Mouse (Mus musculus) forebrain, embryonic 13.5 days (tissue): Measurements from ENCODE around the gene Dcaf1. TPM values are rescaled to one million over a fixed set of nuclear protein-coding genes. Genes with fewer than 3 reads are reported as not detected.
A peak's percentile ranks its signal among the peaks of the same experiment; 100 is the strongest.

Experiments
- ATAC-seq: fragments of 200-750 bp; cut with Nextera tagmentation; 2 replicates; pipeline ENCODE4 v1.8.0; 2017
- H3K27ac ChIP-seq: fragments of 300-500 bp; sonication (generic); 2 replicates; pipeline ENCODE4 v1.5.1; 2015; ENCODE audit warnings: inconsistent platforms, mild to moderate bottlenecking, moderate library complexity
- H3K27me3 ChIP-seq: fragments of 300-500 bp; sonication (generic); 2 replicates; pipeline ENCODE4 v1.6.1; 2015; ENCODE audit warnings: mild to moderate bottlenecking, inconsistent platforms
- H3K36me3 ChIP-seq: fragments of 300-500 bp; sonication (generic); 2 replicates; pipeline ENCODE4 v1.6.1; 2015; ENCODE audit warnings: mild to moderate bottlenecking, inconsistent platforms; ENCODE audit not compliant: poor library complexity, severe bottlenecking
- H3K4me1 ChIP-seq: fragments of 300-500 bp; sonication (generic); 2 replicates; pipeline ENCODE4 v1.6.1; 2015; ENCODE audit warnings: inconsistent platforms
- H3K4me2 ChIP-seq: fragments of 300-500 bp; sonication (generic); 2 replicates; pipeline ENCODE4 v1.6.1; 2015; ENCODE audit warnings: inconsistent platforms, mild to moderate bottlenecking, moderate library complexity
- H3K4me3 ChIP-seq: fragments of 300-500 bp; sonication (generic); 2 replicates; pipeline ENCODE4 v1.5.1; 2015; ENCODE audit warnings: mild to moderate bottlenecking, inconsistent platforms
- H3K9ac ChIP-seq: fragments of 300-500 bp; sonication (generic); 2 replicates; pipeline ENCODE4 v1.6.1; 2015; ENCODE audit warnings: mild to moderate bottlenecking, inconsistent platforms
- H3K9me3 ChIP-seq: fragments of 300-500 bp; sonication (generic); replicated peaks from 2 replicates; pipeline ENCODE4 v1.6.1; 2016; ENCODE audit warnings: inconsistent platforms
- WGBS: fragments of 180-500 bp; shearing (Covaris S2); methylation state at CpG from one replicate; pipeline ENCODE4 v1.1.7; 2015; 5-methylcytosine and 5-hydroxymethylcytosine counted together
- polyA plus RNA-seq: library from polyadenylated mRNA; unstranded; fragments of >200 nt; fragmentation: Nextera tagmentation; extraction: Ambion mirVana; gene quantifications from 2 replicates; pipeline ENCODE4 v1.2.1, GENCODE M21; 2015

The Dcaf1 gene
- polyA plus RNA-seq, 1 experiment from 2014 or later = 20.7 TPM

DNA sequence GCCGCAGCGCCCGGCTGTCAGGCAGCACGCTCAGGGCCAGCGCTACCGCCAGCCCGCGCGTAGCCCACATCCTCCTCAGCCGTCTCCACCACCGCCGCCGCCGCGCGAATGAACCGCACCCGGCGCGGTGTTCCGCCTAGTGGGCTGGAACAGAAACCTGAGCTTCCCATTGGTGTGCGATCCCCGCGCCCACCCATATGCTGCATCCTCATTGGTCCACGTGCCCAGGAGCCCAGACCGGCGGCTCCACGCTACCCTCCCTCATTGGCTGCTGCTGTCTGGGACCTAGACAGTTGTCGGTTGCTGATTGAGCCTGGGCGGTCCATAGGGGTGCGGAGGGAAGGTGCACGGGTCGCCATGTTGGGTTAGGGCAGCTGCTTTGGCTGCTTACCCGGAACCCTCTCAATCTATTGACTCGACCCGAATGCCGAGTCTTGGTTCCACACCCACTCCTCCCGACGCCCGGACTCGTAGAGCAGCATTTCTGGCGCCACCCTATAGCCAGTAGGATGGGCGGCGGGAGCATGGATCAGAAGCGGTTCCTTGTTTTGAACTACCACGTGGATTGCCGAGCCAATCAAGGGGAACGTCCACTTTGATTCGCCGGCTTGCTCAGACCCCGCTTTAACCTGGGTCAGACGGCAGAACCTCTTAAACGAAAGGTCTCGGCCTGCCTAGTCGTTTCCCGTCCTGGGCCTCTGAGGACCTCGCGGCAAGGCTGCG lies 70.3 kb downstream of the Dcaf1 start, which contains the start of gene Manf:
Manf (minus strand) TSS at position 151 of the 723 bp plus-strand sequence.
- Histone ChIP-seq H3K4me1 (peaks cover 45% of the 10 kb centered on the region), H3K9me3 (no peaks in the 10 kb centered on the region), H3K27ac (peak within 1 kb of the TSS; percentile 94), H3K4me3 (peak within 1 kb of the TSS; percentile 92), H3K4me2 (peak within 1 kb of the TSS; percentile 81), H3K27me3 (no peaks in the 10 kb centered on the region), H3K9ac (peak within 1 kb of the TSS; percentile 96), H3K36me3 (peaks cover 51% of the 10 kb centered on the region)
- peak; percentile 99 for ATAC-seq
- WGBS = under 1% methylated on average over 59 of the region's 59 CpGs

DNA sequence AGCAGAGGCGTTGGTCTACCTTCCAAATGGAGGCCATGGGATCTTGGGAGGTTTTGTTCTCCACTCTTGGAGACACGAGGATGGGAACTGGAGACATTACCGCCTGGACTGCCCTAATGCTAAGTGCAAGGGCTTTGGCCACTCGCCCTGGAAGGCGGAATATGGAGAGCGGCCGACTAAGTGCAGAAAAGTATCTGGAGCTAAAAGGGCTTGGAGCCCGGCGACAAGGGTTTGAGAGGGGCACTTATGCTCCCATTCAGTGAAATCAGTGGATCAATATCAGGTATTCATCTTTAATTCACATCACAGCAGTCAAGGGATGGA lies 70.8 kb downstream of the Dcaf1 start:
- Histone ChIP-seq H3K4me2 (peak overlapping the region; percentile 81), H3K27ac (peak overlapping the region; percentile 94), H3K4me1 (peaks cover 42% of the 10 kb centered on the region), H3K9ac (peak overlapping the region; percentile 79), H3K27me3 (no peaks in the 10 kb centered on the region), H3K9me3 (no peaks in the 10 kb centered on the region), H3K36me3 (peaks cover 50% of the 10 kb centered on the region), H3K4me3 (peak overlapping the region; percentile 92)
- under 1% methylated on average over 9 of the region's 9 CpGs for WGBS
- no peak for ATAC-seq

DNA sequence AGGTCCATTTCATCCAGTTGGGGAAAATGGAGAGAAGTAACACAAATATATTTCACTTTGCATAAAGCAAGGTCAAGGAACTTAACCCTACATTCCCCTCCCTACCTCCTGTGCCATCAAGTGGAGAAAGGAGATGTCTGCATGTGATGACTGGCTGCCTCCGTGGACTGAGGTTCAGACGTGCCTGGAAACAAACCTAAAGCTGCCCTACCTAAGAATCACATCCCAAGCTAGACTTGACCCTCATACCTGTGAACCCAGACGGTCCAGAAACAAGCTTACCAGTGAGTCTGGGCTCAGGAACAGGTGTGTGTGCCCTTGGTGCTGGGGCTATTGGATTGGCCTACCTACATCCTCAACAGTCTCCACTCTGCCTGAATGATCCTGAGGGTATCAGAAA lies 71.7 kb downstream of the Dcaf1 start:
- H3K36me3 ChIP-seq = peaks cover 42% of the 10 kb centered on the region
- no peak for ATAC-seq
- 64% methylated on average over 3 of the region's 3 CpGs for WGBS
- H3K4me1 ChIP-seq = peaks cover 34% of the 10 kb centered on the region
- peak overlapping the region; percentile 35 for H3K4me2 ChIP-seq
- H3K4me3 ChIP-seq = no peak overlapping the region
- H3K27ac ChIP-seq = 0 out of 2 replicates have a peak overlapping the region, but pooled peaks have one; percentile 1
- H3K9ac ChIP-seq = peak overlapping the region; percentile 22; the same call in 1 of the 2 replicates
- H3K27me3 ChIP-seq = no peaks in the 10 kb centered on the region
- H3K9me3 ChIP-seq = no peaks in the 10 kb centered on the region

DNA sequence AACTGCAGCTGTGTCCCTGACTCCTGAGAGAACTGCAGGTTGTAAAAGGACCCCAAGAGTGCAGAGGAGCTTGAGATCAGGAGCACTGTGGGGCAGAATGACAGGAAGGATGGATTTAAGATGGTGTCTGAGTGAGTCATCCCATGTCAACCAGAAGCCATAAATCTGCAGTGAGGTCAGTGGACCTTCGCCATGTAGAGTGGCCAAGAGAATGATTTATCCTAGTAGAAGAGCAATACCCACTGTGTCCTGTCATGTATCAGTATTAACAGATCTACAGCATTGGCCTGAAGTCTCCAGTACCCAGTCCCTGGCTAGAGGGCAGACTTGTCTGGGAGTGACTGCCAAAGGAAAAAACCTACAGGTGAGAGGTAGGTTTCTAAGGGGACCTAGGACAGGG lies 77.2 kb downstream of the Dcaf1 start:
- ATAC-seq = no peak

DNA sequence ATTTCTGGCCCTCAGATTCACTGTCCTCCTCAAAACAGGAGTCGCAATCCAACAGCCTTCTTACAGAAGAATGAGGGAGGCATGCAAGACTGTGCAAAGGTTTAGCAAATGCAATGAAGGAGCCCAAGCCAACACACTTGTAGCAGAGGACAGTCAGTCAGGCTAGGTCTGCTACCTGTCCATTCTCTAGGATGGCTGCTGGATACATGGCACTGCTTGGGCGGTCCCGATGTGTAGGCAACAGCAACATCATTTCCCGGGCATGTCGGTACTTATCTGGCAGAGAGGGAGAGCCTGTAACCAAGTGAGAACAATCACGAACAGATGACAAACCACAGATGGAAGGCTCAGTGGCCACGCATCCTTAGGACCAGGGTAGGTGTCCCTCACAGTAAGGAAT lies 79.9 kb downstream of the Dcaf1 start:
- 90% methylated on average over 7 of the region's 7 CpGs for WGBS
- Histone ChIP-seq H3K9ac (no peak overlapping the region), H3K9me3 (no peaks in the 10 kb centered on the region), H3K4me1 (no peaks in the 10 kb centered on the region), H3K4me3 (no peak overlapping the region), H3K4me2 (no peak overlapping the region), H3K27ac (no peak overlapping the region), H3K36me3 (peaks cover 29% of the 10 kb centered on the region), H3K27me3 (no peaks in the 10 kb centered on the region)
- ATAC-seq = no peak

More for the DNA sequence above, 77.2 kb downstream of the Dcaf1 start:
- Histone ChIP-seq H3K4me1 (no peaks in the 10 kb centered on the region), H3K9me3 (no peaks in the 10 kb centered on the region), H3K36me3 (peaks cover 44% of the 10 kb centered on the region), H3K9ac (no peak overlapping the region), H3K4me2 (no peak overlapping the region), H3K4me3 (no peak overlapping the region), H3K27ac (no peak overlapping the region), H3K27me3 (no peaks in the 10 kb centered on the region)
- WGBS = 93% methylated on average over 1 of the region's 1 CpGs

DNA sequence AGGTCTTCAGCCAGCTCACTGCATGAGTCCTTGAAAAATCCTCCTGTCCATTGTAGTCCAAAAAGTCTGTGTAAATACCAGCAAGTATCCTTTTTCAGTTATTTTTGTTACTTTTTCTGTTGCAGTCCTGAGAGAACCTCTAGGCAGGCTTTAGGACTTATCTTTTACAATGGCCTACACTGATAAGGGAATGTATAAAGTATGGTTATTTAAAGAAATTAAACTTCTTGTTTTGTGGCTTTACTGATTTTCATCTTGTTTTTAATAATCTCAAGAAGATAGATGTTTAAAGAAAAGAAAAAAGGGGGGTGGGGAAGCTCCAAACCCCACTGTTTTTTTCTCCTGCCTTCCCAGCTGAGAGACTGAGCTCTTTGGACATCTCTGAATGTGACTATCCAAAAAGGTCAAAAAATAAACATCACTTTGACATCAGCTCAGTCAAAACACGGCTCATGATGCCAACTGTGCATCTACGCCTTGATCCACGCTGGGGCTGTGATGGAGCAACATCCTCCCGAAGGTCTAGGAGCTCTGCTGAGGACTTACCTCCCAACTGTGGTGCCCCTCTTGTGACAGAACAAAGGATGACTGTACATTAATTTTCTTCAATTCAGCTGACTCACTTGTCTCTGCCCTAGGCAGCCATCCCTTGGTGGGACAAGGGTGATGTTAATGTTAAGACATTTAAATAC lies 81.6 kb downstream of the Dcaf1 start:
- peaks cover 37% of the 10 kb centered on the region for H3K36me3 ChIP-seq

DNA sequence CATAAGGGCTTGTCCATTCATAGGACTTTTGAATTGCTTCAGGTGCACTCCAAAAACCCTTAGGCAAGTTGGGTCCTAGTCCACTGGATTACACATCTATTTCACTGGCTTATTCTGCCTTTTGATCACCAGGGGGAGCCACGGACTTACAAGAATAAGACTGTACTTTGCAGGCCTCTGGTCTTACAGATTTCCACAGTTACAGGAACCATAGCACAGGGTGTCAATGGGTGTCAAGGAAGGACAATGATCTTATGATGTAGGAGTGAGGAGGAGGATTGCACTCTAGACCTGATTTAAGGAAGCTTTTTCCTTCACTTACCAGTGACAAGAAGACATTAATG lies 82.1 kb downstream of the Dcaf1 start:
- Histone ChIP-seq H3K27me3 (no peaks in the 10 kb centered on the region), H3K4me3 (no peak overlapping the region), H3K4me2 (no peak overlapping the region), H3K27ac (no peak overlapping the region), H3K9me3 (no peaks in the 10 kb centered on the region), H3K36me3 (peaks cover 41% of the 10 kb centered on the region), H3K9ac (no peak overlapping the region), H3K4me1 (no peaks in the 10 kb centered on the region)
- 0 out of 2 replicates have a peak, but pooled peaks have one; percentile 33 for ATAC-seq
- 19% methylated on average over 1 of the region's 1 CpGs for WGBS

More for the DNA sequence above, 81.6 kb downstream of the Dcaf1 start:
- no peak overlapping the region for H3K9ac ChIP-seq
- no peaks in the 10 kb centered on the region for H3K9me3 ChIP-seq
- 86% methylated on average over 4 of the region's 4 CpGs for WGBS
- ATAC-seq = no peak
- H3K27me3 ChIP-seq = no peaks in the 10 kb centered on the region
- no peak overlapping the region for H3K4me2 ChIP-seq
- no peaks in the 10 kb centered on the region for H3K4me1 ChIP-seq
- no peak overlapping the region for H3K27ac ChIP-seq
- no peak overlapping the region for H3K4me3 ChIP-seq

DNA sequence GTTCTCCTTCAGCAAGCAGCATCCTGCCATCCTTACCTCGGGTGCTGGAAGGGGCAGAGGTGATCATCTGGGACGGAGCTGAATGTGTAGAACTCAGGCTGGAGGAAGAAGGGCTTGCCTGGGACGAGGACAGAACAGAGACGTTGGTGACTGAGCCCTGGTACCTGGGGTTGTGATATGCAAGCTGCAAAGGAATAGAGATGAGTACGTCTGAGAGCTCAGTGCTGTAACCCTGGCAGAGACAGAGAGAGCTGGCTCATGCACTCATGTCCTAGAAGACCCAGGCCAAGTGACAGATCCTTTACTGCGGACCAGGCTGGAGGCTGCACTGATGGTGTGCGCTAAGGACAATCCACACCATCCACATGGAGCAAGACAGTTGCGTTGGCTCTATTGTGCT lies 84.9 kb downstream of the Dcaf1 start:
- 91% methylated on average over 8 of the region's 8 CpGs for WGBS
- Histone ChIP-seq H3K27me3 (no peaks in the 10 kb centered on the region), H3K9ac (no peak overlapping the region), H3K36me3 (peaks cover 33% of the 10 kb centered on the region), H3K4me2 (no peak overlapping the region), H3K4me3 (no peak overlapping the region), H3K9me3 (no peaks in the 10 kb centered on the region), H3K27ac (no peak overlapping the region), H3K4me1 (no peaks in the 10 kb centered on the region)
- no peak for ATAC-seq

DNA sequence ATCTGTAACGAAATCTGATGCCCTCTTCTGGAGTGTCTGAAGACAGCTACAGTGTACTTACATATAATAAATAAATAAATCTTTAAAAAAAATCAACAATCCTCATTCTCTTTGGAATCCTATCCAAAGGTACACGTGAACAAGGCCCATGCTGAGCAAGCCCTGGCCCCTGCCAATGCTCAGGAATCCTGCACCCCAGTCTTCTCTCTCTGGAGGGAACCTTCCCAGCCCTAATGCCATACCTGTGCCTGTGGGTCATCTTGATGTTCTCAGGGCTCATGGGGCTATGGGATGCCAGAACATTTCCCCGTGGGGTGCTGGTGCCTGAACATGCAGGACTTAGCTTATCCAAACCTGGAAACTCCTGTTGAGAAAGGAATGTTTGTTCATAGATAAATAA lies 86.5 kb downstream of the Dcaf1 start:
- no peak overlapping the region for H3K27ac ChIP-seq
- no peak for ATAC-seq
- H3K4me2 ChIP-seq = no peak overlapping the region
- H3K4me1 ChIP-seq = no peaks in the 10 kb centered on the region
- H3K4me3 ChIP-seq = no peak overlapping the region
- H3K9me3 ChIP-seq = no peaks in the 10 kb centered on the region
- H3K36me3 ChIP-seq = peaks cover 33% of the 10 kb centered on the region
- WGBS = 83% methylated on average over 3 of the region's 3 CpGs
- H3K27me3 ChIP-seq = no peaks in the 10 kb centered on the region
- no peak overlapping the region for H3K9ac ChIP-seq

- no peaks in the 10 kb centered on the region for H3K9me3 ChIP-seq
- no peak overlapping the region for H3K4me3 ChIP-seq
- WGBS = 62% methylated on average over 5 of the region's 5 CpGs
- H3K4me1 ChIP-seq = no peaks in the 10 kb centered on the region
- no peak overlapping the region for H3K9ac ChIP-seq
- H3K4me2 ChIP-seq = no peak overlapping the region
- peaks cover 33% of the 10 kb centered on the region for H3K36me3 ChIP-seq
- no peaks in the 10 kb centered on the region for H3K27me3 ChIP-seq
- no peak overlapping the region; the same call in 1 of the 2 replicates for H3K27ac ChIP-seq
- no peak for ATAC-seq
Measured at GRCm38 (mm10) chr9:106908715-106909114, 87.0 kb downstream of the Dcaf1 start.

DNA sequence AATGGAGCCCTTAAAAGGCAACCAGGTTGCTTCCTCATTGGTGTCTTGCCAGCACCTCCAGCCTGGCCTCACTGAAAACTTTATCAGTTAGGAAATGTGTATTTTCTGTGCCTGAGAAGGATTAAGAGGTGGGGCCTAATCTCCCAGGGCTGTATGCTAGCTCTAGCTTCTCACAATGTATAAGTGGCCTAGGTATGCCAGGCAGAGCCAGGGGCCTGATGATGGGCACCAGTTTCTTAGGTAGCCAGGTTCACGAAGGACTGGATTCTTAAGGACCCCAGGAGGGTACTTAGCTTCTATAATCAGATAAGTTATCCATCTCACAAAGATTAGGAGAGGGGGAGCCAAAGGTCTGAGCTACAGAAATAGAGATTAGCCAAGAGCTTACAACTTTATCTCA lies 90.0 kb downstream of the Dcaf1 start:
- no peak overlapping the region for H3K27ac ChIP-seq
- H3K9ac ChIP-seq = no peak overlapping the region
- H3K36me3 ChIP-seq = peaks cover 30% of the 10 kb centered on the region
- H3K9me3 ChIP-seq = no peaks in the 10 kb centered on the region
- no peak overlapping the region for H3K4me3 ChIP-seq
- no peaks in the 10 kb centered on the region for H3K27me3 ChIP-seq
- H3K4me1 ChIP-seq = no peaks in the 10 kb centered on the region
- ATAC-seq = no peak
- 82% methylated on average over 1 of the region's 1 CpGs for WGBS
- H3K4me2 ChIP-seq = no peak overlapping the region

GRCm38 (mm10) chr9:106913759-106914158 lies 92.1 kb downstream of the Dcaf1 start:
- no peak overlapping the region for H3K4me2 ChIP-seq
- H3K4me3 ChIP-seq = no peak overlapping the region
- no peaks in the 10 kb centered on the region for H3K27me3 ChIP-seq
- no peak overlapping the region for H3K9ac ChIP-seq
- 21% methylated on average over 1 of the region's 1 CpGs for WGBS
- H3K36me3 ChIP-seq = peaks cover 14% of the 10 kb centered on the region
- H3K9me3 ChIP-seq = no peaks in the 10 kb centered on the region
- ATAC-seq = no peak
- H3K4me1 ChIP-seq = no peaks in the 10 kb centered on the region
- H3K27ac ChIP-seq = no peak overlapping the region
